Mouse (Mus musculus) fibroblast of lung, adult 2 months (primary cell): Measurements from ENCODE around the gene Dynll1.
A peak's percentile ranks its signal among the peaks of the same experiment; 100 is the strongest.

Source experiments
- DNase-seq: peaks from one replicate; pipeline ENCODE4 v3.0.0-alpha.2; 2011; ENCODE audit warnings: low read depth

Dynll1 gene

DNA sequence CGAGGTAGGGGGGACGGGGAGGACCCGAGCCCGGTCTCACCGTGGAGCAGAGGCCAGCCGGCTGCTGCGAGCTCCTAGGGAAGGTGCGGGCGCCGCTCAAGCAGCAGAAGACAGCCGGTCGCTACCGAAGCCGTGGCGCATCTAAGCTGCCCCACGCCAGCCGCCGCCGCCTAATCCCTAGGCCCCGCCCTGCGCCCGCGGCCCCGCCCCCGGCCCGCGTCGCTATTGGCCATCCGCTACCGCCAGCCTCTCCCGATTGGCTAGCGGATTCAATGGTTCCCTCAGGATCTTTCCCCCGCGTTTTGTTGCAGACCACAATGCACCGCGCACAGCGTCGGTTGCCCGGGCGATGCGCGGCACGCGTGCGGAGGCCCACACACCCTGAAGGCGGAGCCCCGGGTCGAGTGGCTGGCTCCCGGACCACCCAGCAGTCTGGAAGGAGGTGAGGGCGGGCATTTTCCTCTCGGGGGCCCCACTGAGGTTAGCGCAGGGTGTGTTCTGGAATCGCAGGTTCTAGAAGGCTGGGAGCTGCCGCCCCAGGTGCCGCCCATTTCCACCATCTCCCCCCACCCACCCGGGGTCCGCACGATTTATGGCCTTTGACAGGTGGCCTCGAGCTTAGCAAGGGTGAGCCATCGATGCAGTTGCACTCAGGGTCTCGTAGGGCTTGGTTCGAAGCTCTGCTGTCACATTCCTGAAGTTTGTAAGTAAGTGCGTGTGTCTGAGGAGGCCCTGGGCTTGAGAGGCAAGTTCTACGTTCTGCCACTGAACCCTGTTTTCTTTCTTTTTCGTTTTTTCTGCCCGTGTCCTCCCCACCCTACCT lies at the start of gene Dynll1:
Dynll1 (minus strand) TSS at position 208 of the 823 bp plus-strand sequence.
- peak; percentile 94 for DNase-seq

DNA sequence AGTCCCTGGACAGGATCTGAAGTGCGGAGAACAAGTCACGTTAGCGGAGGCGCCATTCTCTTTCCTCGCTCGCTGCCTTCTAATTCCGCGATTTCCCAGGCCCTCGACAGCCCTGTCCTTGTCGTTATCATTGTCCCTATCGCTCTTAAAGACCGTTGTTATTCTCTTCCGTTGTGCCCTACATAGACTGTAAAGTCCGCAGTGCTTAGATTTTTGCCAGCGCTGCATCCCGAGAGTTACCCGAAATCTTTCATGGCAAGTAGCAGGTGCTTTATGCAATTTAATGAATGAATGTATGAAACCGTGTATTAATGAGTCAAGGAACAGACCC lies 48.4 kb upstream of the Dynll1 start:
- DNase-seq, result no peak

DNA sequence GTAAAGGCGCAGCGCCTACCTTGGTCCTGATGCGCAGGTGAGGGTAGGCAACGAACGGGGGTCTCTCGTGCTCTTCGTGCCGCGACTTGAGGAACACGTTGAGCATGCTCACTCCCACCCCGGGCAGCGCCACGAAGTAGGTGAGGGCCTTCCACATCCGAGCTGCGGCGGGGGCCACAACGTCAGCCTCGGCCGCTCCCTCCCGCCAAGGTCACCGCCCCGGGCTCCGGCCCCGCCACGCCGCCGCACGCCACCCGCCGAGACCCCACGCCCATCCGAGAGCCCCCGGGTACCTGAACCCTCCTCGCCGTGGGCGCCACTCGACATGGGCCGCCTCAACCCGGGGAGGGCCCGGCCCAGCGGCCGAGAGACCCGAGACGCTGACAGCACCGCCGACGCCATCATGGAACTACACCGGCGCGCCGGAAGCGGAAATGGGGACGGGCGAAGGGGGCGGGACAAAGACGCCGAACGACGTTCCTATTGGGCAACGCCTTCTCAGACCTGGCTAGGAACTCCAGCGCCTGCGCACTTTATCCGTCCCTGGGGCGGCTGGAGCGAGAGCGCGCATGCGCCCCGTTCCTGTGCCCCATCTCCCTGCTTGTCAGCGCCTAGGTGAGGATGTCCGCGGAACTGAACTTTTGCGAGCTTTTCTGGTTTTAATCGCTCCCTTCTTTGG lies 47.9 kb upstream of the Dynll1 start, which contains the start of gene Cox6a1:
Cox6a1 (minus strand) TSS at position 436 of the 679 bp plus-strand sequence.
- DNase-seq, result peak; percentile 97

DNA sequence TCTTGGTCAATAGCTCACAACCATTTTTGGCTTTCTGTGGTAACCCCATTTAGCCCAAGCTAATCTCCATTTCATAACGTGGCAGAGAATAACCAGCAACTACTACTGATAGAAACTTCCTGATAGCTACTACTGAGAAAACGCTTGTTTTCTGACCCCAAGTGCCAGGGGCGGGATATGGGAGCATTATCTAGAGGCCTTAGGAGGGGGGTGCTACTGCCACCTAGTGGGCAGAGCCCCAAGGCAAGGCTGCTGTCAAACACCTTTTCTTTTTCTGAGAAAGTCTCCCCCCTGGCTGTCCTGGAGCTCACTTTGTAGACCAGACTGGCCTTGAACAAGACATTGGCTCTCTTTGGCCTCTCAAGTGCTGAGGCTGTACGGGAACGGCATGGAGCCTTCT lies 46.8 kb upstream of the Dynll1 start:
- peak; percentile 49 for DNase-seq

DNA sequence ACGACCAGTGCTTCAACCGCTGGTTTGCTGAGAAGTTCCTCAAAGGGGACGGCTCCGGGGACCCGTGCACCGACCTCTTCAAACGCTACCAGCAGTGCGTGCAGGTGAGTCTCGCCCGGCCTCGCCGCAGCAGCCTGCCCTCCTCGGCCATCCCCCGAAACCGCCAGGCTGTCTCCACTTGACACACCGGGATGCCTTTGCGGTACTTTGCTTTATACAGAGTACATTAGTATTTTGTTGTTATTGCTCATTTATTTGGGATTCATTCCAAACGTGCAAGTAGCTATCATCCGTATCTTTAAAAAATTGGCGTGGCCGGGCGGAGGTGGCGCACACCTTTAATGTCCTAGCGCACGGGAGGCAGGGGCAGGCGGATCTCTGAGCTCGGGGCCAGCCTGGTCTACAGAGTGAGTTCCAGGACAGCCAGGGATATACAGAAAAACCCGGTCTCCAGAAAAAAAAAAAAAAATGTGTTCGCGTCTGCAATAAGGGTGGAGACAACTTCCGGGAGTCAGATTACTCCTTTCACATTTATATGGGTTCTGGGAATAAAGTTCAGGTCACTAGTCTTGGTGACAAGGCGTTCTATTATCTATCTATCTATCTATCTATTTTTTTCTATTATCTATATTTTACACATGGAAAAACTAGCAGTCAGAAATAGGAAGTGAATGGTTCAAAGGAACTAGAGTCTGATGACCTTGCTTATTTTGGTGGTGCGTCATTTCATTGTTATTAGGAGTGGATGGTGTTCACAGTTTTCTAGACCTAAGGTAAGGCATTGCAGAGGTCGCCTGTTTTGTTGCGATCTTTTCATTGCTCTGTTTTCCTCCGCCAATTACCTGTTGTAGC lies 40.7 kb upstream of the Dynll1 start:
- DNase-seq, result no peak

DNA sequence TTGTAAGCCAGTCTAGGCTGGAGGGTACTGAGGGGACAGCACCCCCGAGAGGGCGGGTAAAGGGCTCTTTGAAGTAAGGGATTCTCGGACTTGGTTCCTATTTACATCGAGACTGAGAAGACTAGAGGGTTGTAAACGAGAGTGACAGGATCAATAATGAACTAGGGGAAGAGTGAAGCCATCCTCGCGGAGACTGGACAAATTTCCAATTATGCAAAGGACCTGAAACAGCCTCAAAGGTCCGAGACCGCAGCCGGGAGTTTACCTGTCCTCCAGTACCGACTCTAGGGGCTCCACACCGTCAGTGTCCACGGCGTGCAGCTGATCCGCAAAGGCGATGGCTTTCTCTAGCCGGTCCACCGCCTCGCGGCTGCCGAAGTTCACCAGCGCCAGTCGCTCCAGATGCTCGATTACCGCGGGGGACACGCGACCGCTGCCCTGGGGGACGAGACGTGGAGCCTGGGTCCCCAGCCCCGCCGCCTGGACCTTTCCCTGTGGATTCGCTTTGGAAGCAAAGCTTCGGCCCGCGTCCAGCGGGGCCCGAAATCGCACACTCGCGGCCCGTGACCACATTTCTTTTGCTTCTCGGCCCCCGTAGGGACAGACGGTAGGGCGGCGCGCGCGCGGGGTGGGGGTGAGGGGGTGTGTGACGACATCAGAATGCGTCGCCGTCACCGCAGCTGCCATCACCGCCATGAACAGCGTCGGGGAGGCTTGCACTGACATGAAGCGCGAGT lies 39.9 kb upstream of the Dynll1 start, which contains the start of the genes Gatc and Triap1:
Gatc (minus strand) TSS at position 602 of the 737 bp plus-strand sequence.
Triap1 (plus strand) TSS at position 649 of the 737 bp plus-strand sequence.
- DNase-seq, result peak; percentile 53

DNA sequence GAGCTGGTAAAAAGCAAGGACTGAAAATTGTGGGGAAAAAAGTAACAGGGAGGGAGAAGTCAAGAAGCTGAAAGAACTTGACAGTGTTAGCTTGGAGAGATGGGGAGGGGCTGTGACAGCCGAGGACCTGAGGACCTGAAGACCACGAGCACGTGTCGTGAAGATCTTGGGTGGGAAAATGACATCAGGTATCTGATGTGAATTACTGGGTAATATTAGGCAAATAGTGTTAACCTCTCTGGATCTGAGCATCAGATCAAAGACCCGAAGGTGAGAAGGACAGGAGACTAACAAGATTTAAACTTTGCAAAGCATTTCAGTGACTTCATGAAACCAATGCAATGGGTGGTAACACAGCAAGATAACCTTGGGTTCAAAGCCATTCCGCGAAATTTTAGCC lies 39.2 kb upstream of the Dynll1 start:
- no peak for DNase-seq

DNA sequence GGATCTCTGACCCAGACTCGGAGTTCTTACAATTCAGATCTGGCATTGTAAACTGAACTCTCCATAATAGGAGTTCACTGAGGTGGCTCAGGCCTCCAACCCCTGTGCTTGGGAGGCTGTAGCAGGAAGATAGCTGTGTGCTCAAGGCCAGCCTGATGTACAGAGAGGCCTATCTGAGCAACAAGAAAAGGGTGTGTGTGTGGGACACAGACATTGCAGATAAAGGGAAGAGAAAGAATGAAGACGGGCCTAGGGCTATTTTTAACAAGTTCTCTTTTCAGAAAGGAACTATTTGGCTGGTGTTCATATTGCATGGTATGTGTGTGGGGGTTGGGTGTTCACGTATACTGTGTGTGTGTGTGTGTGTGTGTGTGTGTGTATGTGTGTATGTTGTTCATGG lies 32.8 kb upstream of the Dynll1 start:
- no peak for DNase-seq

DNA sequence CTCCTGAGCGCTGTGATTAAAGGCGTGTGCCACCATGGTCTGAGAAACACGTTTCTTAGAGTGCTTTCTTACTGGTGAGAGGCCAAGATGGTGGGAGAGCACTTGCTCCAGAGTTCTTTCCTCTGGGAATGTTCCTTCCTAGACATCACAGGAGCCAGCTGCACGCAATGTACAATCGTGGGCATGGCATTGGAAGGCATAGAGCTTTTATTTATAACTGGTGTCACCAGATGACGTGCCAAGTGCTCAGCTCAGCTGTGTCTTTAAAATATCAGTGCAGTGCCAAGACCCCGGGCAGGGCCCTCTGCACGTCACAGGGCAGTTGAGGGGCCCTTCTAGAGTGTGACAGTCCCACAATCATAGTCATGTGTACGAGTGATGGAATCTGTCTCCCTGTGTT lies 30.2 kb upstream of the Dynll1 start:
- no peak for DNase-seq

DNA sequence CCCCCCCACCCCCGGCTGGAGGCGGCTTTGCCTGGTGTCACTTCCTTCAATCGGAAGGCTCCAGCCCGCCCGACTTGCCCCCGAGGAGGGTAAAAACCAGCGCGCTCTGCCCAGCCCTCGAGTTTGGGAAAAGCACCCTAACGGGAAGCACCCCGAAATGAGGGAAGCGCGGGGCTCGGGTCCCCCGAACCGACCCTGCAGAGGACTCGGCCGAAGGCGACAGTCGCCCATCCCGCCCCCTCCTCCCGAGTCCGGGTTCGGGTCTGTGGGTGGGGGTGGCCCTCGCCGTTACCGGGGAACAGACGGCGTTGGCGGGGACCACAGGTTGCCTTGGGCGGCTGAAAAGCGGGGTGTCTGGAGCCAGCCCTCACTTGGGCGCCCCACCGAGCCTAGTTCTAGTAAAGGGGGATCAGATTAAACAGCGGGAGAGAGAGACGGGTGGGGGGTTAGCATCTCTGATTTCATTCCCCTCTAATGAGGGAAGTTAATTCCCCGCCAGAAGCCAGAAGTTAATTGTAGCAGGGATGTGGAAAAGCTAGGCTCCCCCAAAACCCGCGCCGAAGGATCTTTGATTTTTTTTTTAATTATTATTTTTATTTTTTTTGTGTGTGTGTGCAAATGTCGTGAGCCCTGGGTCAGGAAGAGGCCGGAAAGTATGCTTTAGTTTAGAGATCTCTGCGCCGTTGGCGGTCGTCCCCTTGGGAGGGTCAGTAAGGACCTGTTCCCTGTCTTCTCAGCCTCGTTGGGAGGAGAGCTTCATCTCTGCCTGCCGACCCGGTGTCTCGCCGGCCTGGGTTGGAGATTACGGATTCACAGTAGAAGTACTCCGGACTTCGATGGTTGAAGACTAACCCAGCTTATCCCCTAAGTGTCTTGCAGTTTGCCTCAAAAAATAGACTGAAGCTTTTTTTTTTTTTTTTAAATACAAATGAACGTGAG lies 27.1 kb upstream of the Dynll1 start:
- no peak for DNase-seq

DNA sequence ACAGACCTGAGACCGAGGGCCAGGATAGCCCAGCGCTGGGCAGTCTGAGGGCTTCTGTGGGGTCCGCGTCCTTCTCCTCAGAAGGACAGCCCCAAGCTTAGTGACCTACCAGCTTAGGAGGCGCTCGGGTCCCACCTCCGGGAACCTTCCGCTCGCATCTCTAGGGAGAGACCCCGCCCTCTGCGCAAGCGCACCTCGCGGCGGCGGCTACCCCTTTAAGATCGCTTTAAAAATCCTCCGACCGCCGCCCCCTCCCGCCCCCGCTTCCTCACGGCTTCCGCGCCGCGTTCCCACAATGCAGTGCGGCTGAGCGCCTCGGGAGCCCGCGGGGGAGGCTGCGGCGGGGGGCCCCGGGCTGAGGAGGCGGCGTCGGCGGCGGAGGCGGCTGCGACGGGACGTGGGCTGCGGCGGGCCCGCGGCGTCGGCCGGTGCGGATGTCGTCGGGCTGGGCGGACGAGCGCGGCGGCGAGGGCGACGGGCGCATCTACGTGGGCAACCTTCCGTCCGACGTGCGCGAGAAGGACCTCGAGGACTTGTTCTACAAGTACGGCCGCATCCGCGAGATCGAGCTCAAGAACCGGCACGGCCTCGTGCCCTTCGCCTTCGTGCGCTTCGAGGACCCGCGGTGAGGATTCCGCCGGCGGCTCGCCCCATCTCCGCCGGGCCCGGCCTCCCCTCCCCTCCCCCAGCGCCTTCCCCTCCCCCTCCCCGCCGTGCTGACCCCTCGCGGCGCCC lies 26.2 kb upstream of the Dynll1 start, which contains the start of gene Srsf9:
Srsf9 (plus strand) TSS at position 303 of the 735 bp plus-strand sequence.
- peak; percentile 65 for DNase-seq

DNA sequence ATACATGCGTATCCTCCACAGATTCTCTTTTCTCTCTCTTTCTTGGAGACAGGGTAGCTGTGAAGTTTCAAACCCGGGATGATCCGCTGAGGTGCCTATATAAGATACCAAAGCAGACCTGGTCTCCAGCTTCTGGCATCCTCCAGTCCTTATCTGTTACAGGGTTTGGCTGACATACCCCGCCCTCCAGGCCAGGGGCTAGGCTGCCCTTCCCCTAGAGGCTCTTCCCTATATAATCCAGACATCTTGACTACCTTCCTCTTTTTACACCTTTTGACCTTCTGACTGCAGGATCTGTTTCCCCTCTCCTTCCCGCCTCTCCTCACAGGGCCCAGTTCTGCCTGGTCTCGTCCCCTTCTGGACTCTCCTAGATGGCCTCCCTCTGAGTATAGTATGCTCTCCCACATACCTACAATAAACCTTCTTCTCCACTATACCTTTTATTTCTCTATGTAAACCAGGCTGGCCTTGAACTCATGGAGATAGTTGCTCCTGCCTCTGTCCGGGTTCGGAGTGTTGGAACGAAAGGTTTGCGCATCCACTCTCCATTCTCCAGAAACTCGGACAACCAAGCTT lies 25.5 kb upstream of the Dynll1 start:
- DNase-seq, result no peak

DNA sequence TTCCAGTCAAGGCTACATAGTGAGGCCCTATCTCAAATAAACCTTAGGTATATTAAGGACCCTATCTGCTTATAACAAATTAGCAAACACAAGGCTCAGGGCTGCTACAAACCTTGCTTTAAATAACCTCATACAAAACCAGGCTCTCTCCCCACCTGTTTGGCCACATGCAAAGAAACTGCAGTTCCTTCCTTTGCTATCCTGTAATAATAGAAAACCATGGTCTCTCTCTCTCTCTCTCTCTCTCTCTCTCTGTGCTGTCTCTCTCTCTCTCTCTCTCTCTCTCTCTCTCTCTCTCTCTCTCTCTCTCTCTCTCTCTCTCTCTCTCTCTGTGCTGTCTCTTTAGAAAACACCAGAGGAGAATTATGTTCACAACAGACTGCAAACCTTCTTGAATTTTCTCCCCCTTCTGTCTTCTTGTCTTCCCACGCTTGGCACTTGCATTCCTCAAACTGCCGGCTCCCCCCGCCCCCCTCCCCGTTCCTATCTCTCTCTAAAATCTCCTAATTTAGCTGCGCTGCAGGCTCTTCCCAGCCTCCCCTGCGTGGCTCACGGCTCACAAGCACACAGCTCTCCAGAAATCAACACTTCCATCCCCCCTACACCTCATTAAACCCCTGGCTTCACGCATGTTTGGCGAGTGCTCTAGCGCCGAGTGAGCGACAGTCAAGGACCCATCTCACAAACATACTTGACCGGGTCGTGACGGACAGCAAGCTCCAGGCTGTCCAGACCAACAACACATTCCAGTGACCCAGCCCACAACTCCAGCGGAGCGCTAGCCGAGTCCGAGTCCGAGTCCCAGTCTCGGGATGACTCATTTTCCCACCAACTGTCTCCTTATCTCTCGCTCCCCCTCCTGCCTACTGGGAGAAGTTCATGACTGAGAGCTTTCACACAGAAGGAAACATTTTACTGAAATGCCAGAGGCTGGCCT lies 18.5 kb upstream of the Dynll1 start:
- DNase-seq, result peak; percentile 85

DNA sequence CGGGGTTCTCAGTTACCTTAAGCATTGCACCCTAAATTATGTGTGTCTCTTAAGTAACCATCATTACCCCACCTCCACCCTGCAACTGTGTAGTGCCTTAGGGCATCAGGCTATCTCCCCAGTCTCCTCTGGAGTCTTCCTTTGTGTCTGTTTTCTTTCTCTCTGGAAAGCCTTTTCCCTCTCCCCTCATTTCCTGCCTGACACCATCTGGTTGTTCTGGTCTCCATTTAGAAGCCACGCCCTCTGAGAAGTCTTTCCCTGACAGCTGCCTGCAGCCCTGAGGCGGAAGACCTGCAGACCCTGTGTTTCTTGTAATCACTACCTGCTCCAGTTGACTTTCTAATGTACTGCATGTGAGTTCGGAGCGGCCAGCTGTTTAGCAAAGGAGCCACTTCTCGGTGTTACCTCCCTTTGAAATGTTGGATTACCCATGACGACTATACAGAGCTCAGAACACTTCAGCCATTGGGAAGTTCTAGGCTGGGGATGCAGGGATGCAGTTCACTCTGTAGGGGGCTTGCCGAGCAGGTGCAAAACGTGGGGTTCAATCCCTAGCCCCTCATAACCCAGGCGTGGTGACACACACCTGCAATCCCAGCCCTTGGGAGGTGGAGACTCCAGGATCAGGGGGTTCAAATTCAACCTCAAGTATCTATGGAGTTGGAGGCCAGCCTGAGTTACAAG lies 17.0 kb upstream of the Dynll1 start:
- no peak for DNase-seq

DNA sequence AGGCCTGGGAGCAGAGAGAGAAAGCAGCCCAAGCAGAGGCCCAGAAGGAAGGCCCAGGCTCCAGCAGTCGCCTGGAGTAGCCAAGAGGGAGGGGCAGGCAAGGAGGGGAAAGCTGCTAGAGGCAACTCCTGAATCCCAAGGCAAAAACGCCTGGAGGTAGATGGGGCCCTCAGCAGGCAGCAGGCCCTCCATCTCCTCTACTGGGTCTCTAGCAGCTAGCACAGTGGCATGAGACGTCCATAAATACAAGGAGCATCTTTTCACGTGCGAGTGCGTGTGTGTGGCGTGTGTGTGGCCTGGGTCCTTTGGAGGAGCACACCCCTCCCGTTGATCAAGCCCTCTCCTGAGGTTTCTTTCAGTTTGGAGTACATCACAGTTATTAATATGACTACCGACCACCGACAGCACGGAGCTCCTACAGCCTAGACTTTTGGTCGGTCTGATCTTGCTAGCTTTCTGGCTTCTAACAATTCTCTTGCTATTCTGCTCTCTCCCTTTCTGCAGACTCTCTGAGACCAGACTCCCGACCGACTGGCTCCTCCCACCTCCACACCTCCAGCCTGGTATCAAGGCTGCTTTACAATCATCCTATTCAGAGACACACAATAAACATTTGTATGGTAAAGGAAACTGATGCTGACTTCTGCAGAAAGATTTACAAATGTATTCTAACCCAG lies 16.3 kb upstream of the Dynll1 start:
- no peak for DNase-seq

DNA sequence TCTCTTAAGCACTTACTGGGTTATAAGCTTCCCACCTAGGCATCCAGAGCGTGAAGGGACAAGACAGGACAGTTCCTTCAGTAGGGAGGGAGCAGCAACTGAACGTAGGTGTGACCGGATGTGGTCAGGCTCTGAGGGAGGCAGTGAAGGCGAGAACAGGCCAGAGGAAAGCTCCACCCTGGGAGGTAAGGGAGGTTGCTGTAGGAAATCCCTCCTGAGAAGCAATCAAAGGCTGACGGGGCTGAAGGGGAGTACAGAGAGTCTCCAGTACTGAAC lies 12.8 kb upstream of the Dynll1 start:
- DNase-seq, result no peak
